29 mouse cellular contexts compared by ENCODE assay signal in the genomic region with DNA sequence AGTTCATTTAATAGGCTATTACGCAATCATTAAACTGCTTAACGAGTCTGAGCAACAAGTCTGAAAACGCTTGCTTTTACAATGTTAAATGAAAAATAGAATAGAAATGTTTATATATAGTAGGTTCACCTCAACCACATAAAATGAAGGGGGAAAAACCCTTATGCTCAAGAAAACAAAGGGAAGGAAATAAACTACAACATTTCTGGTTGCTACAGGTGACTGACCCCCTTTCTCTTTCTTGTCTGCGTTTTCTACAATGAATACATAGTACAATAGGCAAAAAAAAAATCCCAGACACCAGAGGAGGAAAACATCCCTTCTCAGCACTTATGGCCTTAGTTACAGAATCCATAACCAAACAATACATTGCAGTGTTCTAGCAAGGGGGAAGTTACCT. TPM values are rescaled to one million over a fixed set of nuclear protein-coding genes. Genes with fewer than 3 reads are reported as not detected.
"Had no signal": no experiment of that assay in that cellular context is flagged by ENCODE, and none has a peak within 500 bp of the region (broad histone marks: within the 10 kb centered on the region; RNA-seq: fewer than 3 reads in every experiment).

No protein-coding gene starts in this region.

- H3K9ac ChIP-seq: heart, embryonic 12.5 days; hindbrain, embryonic 13.5 days; hindbrain, embryonic 15.5 days; kidney, embryonic 15.5 days; limb, embryonic 13.5 days; limb, embryonic 15.5 days; liver, embryonic 12.5 days; liver, embryonic 14.5 days had no signal

- H3K9me3 ChIP-seq: heart, embryonic 10.5 days; heart, embryonic 12.5 days; hindbrain, embryonic 10.5 days; hindbrain, embryonic 13.5 days; hindbrain, embryonic 15.5 days; kidney, embryonic 15.5 days; limb, embryonic 13.5 days; limb, embryonic 15.5 days; liver, embryonic 12.5 days had no signal

- H3K27ac ChIP-seq: heart, embryonic 10.5 days; hindbrain, embryonic 10.5 days; hindbrain, embryonic 13.5 days; hindbrain, embryonic 15.5 days; hindbrain, postnatal 0 days; kidney, embryonic 15.5 days; kidney, postnatal 0 days; limb, embryonic 13.5 days; limb, embryonic 15.5 days; liver, embryonic 12.5 days; liver, embryonic 14.5 days had no signal

- H3K4me2 ChIP-seq: heart, embryonic 12.5 days; hindbrain, embryonic 13.5 days; hindbrain, embryonic 15.5 days; kidney, embryonic 15.5 days; limb, embryonic 13.5 days; limb, embryonic 15.5 days; liver, embryonic 12.5 days had no signal

- H3K27me3 ChIP-seq: heart, embryonic 12.5 days; hindbrain, embryonic 13.5 days; hindbrain, embryonic 15.5 days; kidney, embryonic 15.5 days; limb, embryonic 13.5 days; limb, embryonic 15.5 days; liver, embryonic 12.5 days had no signal

- ATAC-seq: hindbrain, postnatal 0 days; intestine, embryonic 16.5 days; liver, embryonic 12.5 days had no signal

- DNase-seq: gastrocnemius, postnatal 14 days; gastrocnemius, postnatal 36 days; heart, adult 18-20 months; heart, postnatal 10 days; heart, postnatal 4 days; kidney, adult 11 months; kidney, adult 2 months; kidney, adult 9 months; kidney, postnatal 14 days; kidney, postnatal 36 days; layer of hippocampus, adult 9-11 months; layer of hippocampus, postnatal 36 days; left cerebral cortex, postnatal 4 days had no signal

- H3K4me3 ChIP-seq: heart, embryonic 10.5 days; heart, embryonic 12.5 days; hindbrain, embryonic 10.5 days; hindbrain, embryonic 13.5 days; hindbrain, embryonic 15.5 days; kidney, embryonic 15.5 days; limb, embryonic 13.5 days; limb, embryonic 15.5 days; liver, embryonic 12.5 days had no signal

- H3K4me1 ChIP-seq: heart, embryonic 10.5 days; hindbrain, embryonic 10.5 days; hindbrain, embryonic 13.5 days; hindbrain, embryonic 15.5 days; kidney, embryonic 15.5 days; limb, embryonic 13.5 days; limb, embryonic 15.5 days; liver, embryonic 12.5 days had no signal

RNA-seq across cellular contexts. Expression of gene Rab33a, which starts 38.0 kb away (rescaled TPM):
- total RNA-seq: gastrocnemius, adult 18-20 months; gastrocnemius, adult 8-10 months; gastrocnemius, postnatal 36 days; liver, adult 2 months had no signal
